Mouse (Mus musculus) neutrophil, adult 59 days (primary cell): ENCODE data around the gene Nxf1. TPM values are rescaled to one million over a fixed set of nuclear protein-coding genes. Genes with fewer than 3 reads are reported as not detected.

Experiments
- total RNA-seq, 2 experiments: library from RNA; stranded (reverse); gene quantifications; 1 replicate in 1 of 2; 2 replicates in 1 of 2; pipeline ENCODE4 v1.2.4; 2023

Gene Nxf1
- total RNA-seq, 2 experiments from 2014 or later, result 133 to 147 TPM

Other genes with a start within 250 kb of the Nxf1 start
- not detected for gene Slc22a8, start 165.8 kb upstream of the Nxf1 start, total RNA-seq
- not detected for gene Slc22a6, start 139.0 kb upstream of the Nxf1 start, total RNA-seq
- gene Chrm1, start 93.3 kb upstream of the Nxf1 start, total RNA-seq, result under 1 TPM; 0.22 to 0.57 TPM
- 100 to 1,000 TPM; 121 to 124 TPM for gene Slc3a2, start 33.7 kb upstream of the Nxf1 start, total RNA-seq
- gene Wdr74, start 21.2 kb upstream of the Nxf1 start, total RNA-seq, result 10 to 100 TPM; 20.6 to 29.3 TPM
- 1 to 10 TPM in 1 of 2 experiments, not detected in 1; 2.8 TPM for gene 1700092M07Rik, start 16.4 kb upstream of the Nxf1 start, total RNA-seq
- gene Stx5a, start 15.7 kb upstream of the Nxf1 start, total RNA-seq, result 100 to 1,000 TPM; 125 to 152 TPM
- 10 to 100 TPM; 20.5 to 24.1 TPM for gene Tmem223, start 13.9 kb downstream of the Nxf1 start, total RNA-seq
- 10 to 100 TPM; 75.5 to 83.0 TPM for gene Tmem179b, start 17.4 kb downstream of the Nxf1 start, total RNA-seq
- 10 to 100 TPM; 11.3 to 11.5 TPM for gene Taf6l, start 29.3 kb downstream of the Nxf1 start, total RNA-seq
- gene Polr2g, start 41.5 kb downstream of the Nxf1 start, total RNA-seq, result 10 to 100 TPM; 45.1 to 45.9 TPM
- under 1 TPM; 0.79 to 0.98 TPM for gene Zbtb3, start 45.5 kb downstream of the Nxf1 start, total RNA-seq
- gene Ttc9c, start 62.3 kb downstream of the Nxf1 start, total RNA-seq, result 10 to 100 TPM; 20.3 to 24.7 TPM
- 10 to 100 TPM; 89.7 to 97.5 TPM for gene Hnrnpul2, start 62.9 kb downstream of the Nxf1 start, total RNA-seq
- gene AC129217.1, start 72.7 kb downstream of the Nxf1 start, total RNA-seq, result 1 to 10 TPM; 3.5 to 7.8 TPM
- 10 to 100 TPM; 55.1 to 64.1 TPM for gene Bscl2, start 80.4 kb downstream of the Nxf1 start, total RNA-seq
- gene Gng3, start 82.1 kb downstream of the Nxf1 start, total RNA-seq, result not detected
- gene Lrrn4cl, start 93.7 kb downstream of the Nxf1 start, total RNA-seq, result under 1 TPM; 0.20 to 0.36 TPM
- 10 to 100 TPM; 92.5 to 99.0 TPM for gene Ubxn1, start 114.4 kb downstream of the Nxf1 start, total RNA-seq
- 10 to 100 TPM; 19.7 to 21.0 TPM for gene Uqcc3, start 123.8 kb downstream of the Nxf1 start, total RNA-seq
- gene Lbhd1, start 126.7 kb downstream of the Nxf1 start, total RNA-seq, result 10 to 100 TPM in 1 of 2 experiments, 1 to 10 TPM in 1; 9.9 to 17.6 TPM
- gene Gm49403, start 126.9 kb downstream of the Nxf1 start, total RNA-seq, result not detected
- 10 to 100 TPM; 20.5 to 27.8 TPM for gene 1810009A15Rik, start 131.8 kb downstream of the Nxf1 start, total RNA-seq
- 1 to 10 TPM; 6.1 to 8.2 TPM for gene Gm49416, start 131.9 kb downstream of the Nxf1 start, total RNA-seq
- 10 to 100 TPM; 13.2 to 14.3 TPM for gene Ints5, start 135.9 kb downstream of the Nxf1 start, total RNA-seq
- 10 to 100 TPM; 79.7 to 91.5 TPM for gene Ganab, start 141.0 kb downstream of the Nxf1 start, total RNA-seq
- gene B3gat3, start 163.3 kb downstream of the Nxf1 start, total RNA-seq, result 10 to 100 TPM; 39.9 to 45.3 TPM
- gene Rom1, start 172.3 kb downstream of the Nxf1 start, total RNA-seq, result 1 to 10 TPM; 1.3 to 2.3 TPM
- gene Eml3, start 172.5 kb downstream of the Nxf1 start, total RNA-seq, result 10 to 100 TPM; 48.3 to 52.7 TPM
- 100 to 1,000 TPM; 103 to 115 TPM for gene Mta2, start 184.8 kb downstream of the Nxf1 start, total RNA-seq
- gene Tut1, start 196.8 kb downstream of the Nxf1 start, total RNA-seq, result 1 to 10 TPM; 6.4 to 9.1 TPM
- 100 to 1,000 TPM; 127 to 130 TPM for gene Eef1g, start 210.0 kb downstream of the Nxf1 start, total RNA-seq
- 100 to 1,000 TPM; 348 to 529 TPM for gene Ahnak, start 232.2 kb downstream of the Nxf1 start, total RNA-seq